Mouse (Mus musculus) urinary bladder, adult 18-20 months (tissue): ENCODE results near the gene Slc27a1.
A peak's percentile ranks its signal among the peaks of the same experiment; 100 is the strongest.
"Not testable (repeated sequence)": the region's sequence is repeated elsewhere in the genome, so short reads cannot be mapped to it uniquely, and the experiment has no call there.

Experiments used
- DNase-seq, 2 experiments: peaks; one replicate each; pipeline ENCODE4 v3.0.0; 2022; ENCODE audit warnings: low spot score in 2 of 2, mixed read lengths in 2 of 2

Gene Slc27a1

GRCm38 (mm10) chr8:71568387-71568937 lies at the start of gene Slc27a1:
Gene Slc27a1 (plus strand): TSS chr8:71568882.
- no peak for DNase-seq

DNA sequence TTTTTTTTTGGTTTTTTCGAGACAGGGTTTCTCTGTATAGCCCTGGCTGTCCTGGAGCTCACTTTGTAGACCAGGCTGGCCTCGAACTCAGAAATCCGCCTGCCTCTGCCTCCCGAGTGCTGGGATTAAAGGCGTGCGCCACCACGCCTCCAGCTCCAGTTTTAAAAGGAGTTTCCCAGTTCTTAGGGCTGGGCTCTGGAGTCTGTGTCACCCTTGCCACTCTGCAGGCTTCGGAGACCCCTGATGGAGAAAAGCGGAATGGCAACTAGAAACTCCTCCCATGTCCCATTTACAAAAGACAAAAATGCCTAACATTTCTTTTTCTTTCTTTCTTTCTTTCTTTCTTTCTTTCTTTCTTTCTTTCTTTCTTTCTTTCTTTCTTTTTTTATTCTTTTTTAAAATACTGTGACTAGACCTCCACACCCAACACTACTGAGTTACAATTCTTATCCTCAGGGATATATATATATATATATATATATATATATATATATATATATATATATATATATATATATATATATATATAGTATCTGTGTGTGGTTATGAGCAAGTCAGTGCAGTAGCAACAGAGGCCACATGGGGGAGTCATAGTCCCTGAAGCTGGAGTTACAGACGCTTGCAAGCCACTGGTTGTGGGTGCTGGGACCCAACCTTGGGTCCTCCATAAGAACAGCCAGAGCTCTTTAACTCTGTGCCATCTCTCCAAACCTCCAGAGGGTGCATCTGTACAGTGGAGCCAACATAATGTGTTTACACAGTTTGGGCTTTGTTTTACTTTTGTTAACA lies 49.5 kb upstream of the Slc27a1 start:
- DNase-seq: not testable (repeated sequence)

- peak; percentile 90 to 95 for DNase-seq
These were observed 47.0 kb upstream of the Slc27a1 start for GRCm38 (mm10) chr8:71521634-71522033.

- no peak for DNase-seq
These were observed 43.2 kb upstream of the Slc27a1 start, which contains the start of gene Ccdc194 for GRCm38 (mm10) chr8:71525226-71526050. Gene Ccdc194 (minus strand): TSS chr8:71525711.

GRCm38 (mm10) chr8:71526272-71526671 lies 42.4 kb upstream of the Slc27a1 start:
- DNase-seq: no peak

- no peak for DNase-seq
These were observed 41.4 kb upstream of the Slc27a1 start for GRCm38 (mm10) chr8:71527162-71527870.

GRCm38 (mm10) chr8:71528362-71529073 lies 40.2 kb upstream of the Slc27a1 start:
- DNase-seq: no peak

DNA sequence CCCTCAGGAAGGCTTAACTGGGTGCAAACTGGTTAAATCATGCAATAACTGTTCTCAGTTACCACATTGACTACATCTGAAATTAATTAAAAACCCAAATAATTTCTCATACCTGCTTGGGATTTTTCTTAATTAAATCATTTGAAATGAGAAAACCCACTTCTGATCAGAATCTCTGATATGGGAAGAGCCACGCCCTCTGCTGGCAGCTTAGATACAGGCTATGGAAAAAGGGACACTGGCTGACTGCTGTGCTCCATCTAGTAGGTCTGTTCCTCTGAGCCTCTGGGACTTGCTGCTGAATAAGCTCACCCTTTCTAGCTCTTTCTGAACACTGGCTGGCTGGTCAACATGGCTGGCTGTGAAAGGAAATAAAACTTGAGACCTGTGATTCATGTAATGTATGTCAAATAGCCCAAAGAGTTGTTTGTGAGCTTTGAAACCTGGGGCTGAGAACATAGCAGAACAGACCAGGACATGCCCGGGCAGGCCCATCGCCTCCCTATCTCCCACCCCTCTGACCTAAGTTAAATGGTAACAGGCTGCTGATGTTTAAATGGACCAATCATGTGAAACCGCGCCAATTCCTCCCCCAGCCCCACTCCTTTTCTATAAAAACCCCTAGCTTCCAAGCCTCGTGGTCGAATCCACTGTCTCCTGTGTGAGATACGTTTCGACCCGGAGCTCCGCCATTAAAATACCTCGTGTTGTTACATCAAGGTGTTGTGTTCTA lies 37.8 kb upstream of the Slc27a1 start:
- not testable (repeated sequence) for DNase-seq

DNA sequence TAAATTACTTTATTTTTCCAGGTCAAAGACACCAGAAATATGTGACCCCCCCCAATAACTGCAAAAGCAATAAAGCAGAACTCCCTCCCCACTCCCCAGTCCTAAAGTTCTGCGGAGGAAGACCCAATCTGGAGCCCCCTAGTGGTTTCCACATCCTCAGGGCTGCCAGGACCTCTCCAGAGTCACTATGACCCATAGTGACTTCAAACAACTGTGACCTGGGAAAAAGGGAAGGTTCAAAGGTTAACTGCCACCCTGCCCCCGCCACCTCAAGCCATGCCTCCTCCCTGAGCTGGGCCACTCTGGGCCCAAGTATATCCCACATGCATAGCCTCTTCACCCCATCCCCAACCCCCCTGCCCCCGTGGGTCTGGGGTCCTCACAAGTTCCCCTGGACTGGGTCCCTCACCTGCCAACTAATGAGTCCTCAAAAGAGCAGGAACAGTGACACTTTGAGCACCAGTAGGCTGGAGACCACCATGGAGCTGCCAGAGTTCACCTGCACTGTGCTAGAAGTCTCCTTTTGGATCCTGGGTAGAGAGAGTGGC lies 34.3 kb upstream of the Slc27a1 start:
- no peak for DNase-seq

DNA sequence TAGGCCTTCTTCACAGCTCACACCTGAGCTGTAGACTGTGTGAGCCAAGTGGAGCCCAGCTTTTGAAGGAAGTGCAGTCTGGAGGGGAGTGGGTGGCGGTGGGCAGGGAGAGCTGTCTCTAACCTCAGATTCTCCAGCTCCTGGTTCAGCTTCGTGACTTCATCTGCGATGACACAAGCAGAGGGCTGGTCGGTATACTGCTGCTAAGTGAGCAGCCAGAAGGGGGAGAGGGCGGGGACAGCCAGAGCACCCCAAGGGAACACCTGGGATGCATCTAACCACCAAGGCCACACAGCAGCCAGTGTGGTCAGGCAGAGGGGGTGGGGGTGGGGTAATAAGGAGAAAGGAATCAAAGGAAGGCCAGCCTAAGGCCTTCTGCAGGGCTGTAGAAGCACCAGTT lies 33.0 kb upstream of the Slc27a1 start:
- no peak for DNase-seq

GRCm38 (mm10) chr8:71537028-71537867 lies 31.4 kb upstream of the Slc27a1 start, which contains the start of gene Bst2:
Gene Bst2 (minus strand): TSS chr8:71537456.
- DNase-seq: peak; percentile 84 to 85

- DNase-seq: peak; percentile 90 to 96
These were observed 25.9 kb upstream of the Slc27a1 start, which contains the start of gene Mvb12a for GRCm38 (mm10) chr8:71542632-71543343. Gene Mvb12a (plus strand): TSS chr8:71542922.

DNA sequence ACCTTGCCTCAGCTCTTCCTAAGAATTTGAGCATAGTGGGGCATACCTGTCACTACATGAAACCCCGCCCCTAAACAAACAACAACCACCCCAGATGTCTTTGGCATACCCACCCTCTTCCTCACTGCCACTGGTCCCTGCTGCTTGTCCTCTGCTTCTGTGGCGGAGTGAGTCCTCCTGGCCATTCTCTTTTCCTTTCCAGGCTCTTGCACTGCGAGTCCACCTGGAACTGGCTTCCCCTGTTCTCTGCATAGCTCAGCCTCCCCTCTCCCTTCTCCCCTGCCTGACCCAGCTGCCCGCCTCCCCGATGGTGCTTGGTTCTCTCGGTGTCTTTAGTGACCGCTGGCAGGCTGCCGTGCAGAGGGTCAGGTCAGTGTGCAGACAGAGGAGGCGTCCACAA lies 24.9 kb upstream of the Slc27a1 start:
- no peak for DNase-seq

DNA sequence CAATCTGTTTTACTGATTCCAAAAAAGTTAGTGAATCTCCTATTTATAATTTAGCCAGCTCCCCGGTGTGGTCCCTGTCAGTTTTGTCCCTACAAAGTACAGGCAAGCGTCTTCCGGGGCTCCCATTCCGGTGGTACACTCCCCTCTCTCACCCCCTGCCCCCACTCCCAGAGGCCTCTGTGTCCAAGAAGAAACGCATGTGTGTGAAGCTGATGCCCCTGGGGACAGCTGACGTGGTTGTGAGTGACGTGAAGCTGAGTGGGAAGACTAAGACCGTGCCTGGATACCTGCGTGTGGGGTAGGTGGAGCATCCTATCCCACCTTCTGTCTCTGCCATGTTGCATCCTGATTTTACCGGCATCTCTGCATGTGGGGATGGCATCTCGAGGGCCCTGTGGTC lies 23.6 kb upstream of the Slc27a1 start:
- no peak for DNase-seq

DNA sequence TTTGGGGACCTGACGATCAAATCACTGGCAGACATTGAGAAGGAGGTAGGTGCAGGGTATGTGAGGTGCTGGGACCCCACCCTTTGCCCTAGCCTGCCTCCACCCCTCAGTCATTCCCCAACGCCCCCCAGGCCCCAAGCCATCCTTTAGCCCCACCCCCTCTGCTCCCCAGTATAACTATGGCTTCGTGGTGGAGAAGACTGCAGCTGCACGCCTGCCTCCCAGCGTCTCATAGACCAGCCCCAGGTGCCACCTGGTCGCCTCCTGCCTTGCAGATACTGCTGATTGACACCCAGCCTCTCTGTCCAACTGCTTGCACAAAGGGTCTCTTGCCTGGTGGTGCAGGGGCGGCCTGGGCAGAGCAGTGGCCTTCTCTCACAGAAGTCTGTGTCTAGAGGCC lies 21.1 kb upstream of the Slc27a1 start:
- no peak for DNase-seq

DNA sequence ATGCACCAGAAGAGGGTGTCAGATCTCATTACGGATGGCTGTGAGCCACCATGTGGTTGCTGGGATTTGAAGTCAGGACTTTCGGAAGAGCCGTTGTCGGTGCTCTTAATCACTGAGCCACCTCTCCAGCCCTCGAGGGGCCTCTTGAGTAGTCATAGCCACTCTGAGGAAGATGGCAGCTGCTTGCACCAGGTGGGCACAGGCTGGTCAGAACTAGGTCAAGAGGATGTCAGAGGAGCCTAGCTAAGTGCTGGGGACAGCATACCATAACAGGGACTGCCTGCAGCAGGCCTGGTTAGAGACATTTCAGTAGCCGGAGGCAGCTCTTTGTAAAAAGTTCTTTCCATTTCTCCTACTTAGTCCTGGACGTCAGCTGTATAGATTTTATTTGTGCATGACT lies 17.9 kb upstream of the Slc27a1 start:
- no peak for DNase-seq

DNA sequence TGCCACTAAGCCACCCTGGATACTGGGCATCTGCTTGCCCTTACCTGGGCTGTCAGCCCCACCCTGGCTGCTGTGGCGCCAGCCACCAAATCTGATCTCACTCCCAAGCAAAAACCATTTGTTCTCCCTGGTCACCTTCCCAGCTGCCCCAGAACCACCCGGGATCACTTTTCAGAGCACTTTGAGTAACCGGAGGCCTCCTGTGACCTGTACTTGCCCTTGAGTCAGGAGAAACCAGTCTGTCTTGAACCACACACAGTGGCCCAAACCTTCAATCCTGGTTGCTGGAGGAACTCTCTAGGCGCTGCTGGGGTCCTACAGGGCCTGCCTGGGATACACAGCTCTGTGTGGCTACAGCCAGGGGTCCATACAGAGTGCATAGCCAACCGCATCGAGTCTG lies 15.9 kb upstream of the Slc27a1 start:
- DNase-seq: no peak

- no peak for DNase-seq
These were observed 14.7 kb upstream of the Slc27a1 start for GRCm38 (mm10) chr8:71554001-71554400.
